Mouse (Mus musculus) left cerebral cortex, postnatal 14 days (tissue): ENCODE measurements at regions not wholly inside any gene's neighbourhood (a gene's known extent, or its start where the extent isn't known, plus 50 kb on each side); places are given as distances from the start of the nearest gene placed in this dataset.
A peak's percentile ranks its signal among the peaks of the same experiment; 100 is the strongest.

Experiments
- DNase-seq, 2 experiments: peaks; one replicate each; pipeline ENCODE4 v3.0.0; 2021 to 2022; ENCODE audit warnings: low spot score in 2 of 2, mixed read lengths in 1 of 2
- intact Hi-C: fragments of 180-260 bp; cut with DNase I; formaldehyde crosslinking; loops from one replicate; pipeline ENCODE4 v1.15.1; 2025

DNA sequence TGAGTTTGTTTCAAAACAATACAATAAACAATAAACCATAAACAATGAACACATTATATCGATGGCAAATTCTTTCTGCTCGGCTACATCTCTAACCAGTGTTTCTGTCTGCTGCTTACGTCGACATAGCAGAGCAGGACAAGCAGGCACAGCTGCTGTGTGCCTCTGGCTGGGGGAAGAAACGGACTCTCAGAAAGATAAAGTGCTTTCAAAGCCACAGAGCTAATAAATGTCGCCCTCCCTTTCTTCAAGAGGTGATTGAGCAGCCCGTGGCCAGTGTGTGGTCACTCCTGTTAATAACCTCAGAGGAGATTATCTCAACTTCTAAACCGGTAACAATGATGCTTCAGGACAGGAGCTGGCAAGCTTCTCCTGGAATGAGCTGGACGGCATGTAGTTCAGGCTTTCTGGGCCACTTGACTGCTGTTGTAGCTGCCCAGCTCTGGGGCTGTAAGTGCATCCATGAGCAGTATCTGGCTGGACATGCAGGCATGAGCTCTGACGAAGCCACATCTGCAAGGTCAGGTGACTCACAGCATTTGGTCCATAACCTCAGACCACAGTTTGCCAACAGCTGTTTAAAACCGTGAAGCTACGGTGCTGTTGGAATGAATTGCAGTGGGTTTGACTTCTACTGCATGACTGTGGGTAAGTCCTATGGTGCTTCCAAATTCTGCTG, 55.6 kb downstream of the Evx1 start:
- intact Hi-C loops: no loop called here
- DNase-seq: no peak

DNA sequence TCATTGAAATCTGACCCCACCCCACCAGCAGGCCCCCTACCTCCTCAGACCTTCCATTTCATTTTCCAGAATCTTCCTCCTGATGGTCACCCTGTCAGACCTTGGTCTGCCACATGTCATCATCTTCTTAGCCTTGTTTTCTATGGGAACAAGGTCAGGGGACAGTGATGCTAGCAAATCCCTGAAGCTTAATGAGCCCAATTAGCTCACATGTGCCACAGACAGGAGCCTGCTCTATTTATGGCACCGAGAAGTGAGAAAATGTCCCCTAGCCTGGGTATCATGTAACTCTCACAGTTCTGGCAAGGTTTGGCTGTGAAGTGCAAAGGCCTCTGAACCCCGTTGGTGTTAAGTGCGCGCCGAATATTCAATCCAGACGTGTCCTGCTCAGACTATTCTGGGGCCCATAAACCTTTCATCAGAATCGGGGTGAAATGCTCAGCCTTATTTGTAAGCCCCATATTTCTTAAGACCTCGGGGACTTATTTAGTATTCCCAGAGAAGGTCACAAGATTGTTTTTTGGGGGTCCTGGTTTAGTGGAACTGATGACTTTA, 57.6 kb downstream of the Evx1 start:
- DNase-seq: no peak
- intact Hi-C loops: no loop called here

DNA sequence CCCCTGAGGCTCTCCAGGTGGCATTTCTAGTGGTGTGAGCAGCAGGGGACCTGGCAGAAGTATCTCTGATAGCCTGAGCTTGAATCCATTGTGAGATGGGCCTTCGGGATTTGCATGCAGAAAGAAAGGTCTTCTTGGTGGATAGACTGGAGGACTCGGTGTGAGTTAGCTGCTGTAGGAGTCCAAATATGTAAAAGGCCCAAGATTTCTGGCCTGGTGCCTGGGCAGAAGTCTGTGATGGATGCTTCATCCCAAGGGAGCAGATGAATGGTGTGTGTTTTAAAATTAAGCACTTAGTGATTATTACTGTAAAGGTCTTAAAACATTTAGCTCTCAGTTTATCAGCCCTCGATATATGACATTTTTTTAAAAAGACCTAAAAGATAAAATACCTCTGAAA, 65.8 kb downstream of the Evx1 start:
- no peak for DNase-seq
- intact Hi-C loops: no loop called here

DNA sequence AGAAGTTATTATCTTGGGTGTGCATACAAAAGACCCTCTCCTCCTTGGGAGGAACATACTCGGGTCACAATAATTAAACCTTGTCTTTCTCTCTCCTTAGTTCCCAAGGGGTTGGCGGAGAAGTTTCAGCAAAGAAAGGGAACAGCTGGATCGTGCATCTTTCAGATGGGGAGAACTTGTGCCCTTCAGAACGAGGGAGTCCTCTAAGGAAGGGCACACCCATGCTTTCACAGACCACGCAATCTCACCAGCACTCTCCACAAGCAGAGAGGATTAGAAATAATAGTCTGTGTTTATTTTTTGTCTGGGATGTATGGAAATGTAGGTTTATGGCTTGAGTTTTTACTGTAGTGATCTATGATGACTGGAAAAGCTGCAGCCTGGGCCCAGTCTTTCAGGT, 66.3 kb downstream of the Evx1 start:
- DNase-seq: no peak
- intact Hi-C loops: no loop called here

DNA sequence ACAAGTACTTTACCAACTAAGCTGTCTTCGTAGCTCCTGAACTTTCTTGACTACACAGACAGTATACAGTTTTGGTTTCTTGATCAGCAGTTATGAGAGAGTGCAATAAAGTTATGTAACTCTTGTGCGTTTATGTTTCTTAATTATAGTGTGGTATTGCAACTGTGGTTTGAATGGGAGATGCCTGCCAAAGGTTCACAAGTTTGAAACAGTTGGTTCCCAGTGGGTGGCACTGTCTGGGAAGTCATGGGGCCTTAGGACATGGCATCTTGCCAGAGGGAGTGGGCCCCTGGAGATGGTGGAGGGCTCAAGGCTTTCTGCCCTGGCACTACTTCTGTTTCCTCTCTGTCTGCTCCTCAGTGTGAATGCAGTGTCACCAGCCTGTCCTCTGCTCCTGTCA, 71.7 kb downstream of the Evx1 start:
- intact Hi-C loops: no loop called here
- no peak for DNase-seq

DNA sequence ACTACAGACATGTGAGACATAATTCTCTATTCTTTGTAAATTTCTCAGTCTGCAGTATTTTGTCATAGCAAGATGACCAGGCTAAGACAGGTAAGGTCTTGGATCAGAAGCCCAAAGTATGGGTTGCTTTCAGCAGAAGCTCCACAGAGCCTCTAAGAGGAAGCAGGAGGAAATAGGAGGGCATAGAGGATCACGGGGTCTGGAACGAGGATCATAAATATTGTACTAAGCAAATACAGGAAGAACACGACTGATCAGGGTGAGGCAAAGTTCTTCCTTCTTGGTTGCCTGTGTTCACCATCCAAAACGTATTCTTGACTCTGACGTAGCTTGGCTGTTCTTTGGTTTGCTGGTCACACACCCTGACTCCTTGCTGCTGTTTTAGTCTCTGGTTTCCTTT, 88.1 kb downstream of the Evx1 start:
- DNase-seq: no peak
- intact Hi-C loops: no loop called here

DNA sequence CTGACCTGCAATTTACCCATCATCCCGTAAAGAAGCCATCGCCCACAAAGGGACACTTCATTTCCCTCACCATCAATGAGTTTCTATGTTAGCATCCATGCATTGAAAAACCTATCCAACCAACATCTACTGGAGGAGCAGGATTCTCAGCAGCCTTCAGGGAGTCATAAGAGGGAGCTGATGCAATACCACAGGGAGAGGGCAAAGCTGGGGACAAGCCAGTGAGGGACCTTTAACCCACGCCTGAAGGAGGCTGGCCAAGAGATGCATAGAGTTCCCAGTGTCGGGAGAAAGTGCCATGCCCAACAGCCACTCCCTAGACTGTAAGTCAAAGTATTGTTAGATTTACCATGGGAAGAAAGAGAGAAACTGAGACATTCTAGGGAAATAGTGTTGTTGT, 96.7 kb downstream of the Evx1 start:
- DNase-seq: no peak
- intact Hi-C loops: no loop called here

DNA sequence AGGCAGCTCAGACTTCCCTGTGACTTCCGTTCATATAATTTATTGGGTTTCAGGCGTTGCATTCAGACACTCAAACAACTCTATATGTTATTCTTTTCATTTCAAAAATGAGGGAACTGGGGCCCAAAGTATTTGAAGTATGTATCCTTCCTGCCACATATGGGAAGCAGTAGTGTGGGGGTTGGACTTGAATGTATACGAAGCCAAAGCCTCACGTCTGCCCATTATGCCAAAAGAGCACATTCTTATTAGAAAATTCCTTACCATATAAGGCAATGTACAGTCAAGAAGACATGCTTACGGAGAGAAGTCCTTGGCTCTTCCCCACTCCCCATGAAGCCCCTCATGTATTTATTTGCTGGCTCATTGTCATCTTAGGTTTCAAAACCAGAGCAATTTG, 97.4 kb downstream of the Evx1 start:
- DNase-seq: no peak
- intact Hi-C loops: no loop called here

DNA sequence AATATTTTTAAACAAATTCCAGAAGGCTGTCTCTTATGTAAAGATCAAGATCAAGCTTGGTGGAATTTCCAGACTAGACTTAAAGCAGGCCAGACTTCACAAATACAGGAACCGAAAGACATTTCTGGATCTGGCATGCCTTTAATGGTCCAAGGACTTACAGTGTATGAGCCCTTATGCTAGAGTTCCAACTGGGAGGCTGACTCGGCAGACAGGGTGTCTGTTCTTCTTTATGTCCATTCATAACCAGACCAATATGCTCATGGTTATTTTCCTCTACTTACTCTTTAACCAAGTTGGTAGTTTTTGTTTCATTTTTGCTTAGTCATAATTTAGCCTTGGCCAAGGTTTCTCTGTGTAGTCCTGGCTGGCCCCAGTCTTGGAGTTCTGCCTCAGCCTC, 98.0 kb downstream of the Evx1 start:
- DNase-seq: no peak
- intact Hi-C loops: no loop called here

DNA sequence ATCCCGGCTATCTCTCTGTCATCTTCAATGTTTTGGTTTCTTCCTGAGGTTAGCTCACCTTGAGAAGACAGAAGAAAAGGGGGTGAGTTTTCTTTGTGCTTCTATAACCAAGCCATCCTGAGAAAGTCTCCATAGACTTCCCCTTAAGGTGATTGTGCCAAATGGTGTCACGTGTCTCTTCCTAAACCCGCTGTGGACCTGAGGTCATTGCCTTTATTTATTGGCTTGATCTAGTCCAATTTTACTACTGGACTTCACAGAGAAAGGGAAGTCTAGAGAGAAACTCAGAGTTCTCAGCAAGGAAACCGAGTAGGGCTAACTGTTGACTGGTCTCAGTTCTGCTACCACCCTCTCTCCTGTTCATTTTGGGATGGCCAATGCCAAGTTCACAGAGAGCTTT, 100.3 kb downstream of the Evx1 start:
- DNase-seq: no peak
- intact Hi-C loops: no loop called here

DNA sequence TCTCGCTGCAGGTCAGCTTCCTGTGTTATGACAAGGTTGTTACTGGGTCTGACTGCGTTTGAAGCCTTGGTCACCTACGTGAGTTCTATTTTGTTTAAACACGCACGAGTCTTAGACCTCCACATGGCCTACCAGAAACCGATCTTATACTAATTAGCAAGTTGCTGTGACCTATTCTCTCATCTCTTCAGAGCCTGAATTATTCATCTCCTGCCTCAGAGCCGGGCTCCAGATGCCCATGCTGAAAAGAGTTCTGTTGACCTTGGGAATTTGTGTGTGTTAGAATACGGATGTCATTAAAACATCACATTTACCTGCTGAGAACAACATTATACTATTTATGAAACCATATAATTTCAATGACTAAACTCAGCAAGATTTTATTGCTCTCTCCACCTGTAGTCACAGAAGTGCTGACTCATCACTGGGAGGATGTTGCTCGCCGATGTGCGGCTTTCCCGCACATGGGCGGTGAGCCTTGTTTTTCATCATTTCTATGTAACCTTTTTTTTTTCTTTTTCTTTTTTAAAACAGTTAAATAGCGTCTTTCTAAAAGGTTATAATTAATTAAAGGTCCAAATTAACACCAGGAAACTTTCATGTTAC, 102.1 kb downstream of the Evx1 start:
- intact Hi-C loops: no loop called here
- no peak for DNase-seq

DNA sequence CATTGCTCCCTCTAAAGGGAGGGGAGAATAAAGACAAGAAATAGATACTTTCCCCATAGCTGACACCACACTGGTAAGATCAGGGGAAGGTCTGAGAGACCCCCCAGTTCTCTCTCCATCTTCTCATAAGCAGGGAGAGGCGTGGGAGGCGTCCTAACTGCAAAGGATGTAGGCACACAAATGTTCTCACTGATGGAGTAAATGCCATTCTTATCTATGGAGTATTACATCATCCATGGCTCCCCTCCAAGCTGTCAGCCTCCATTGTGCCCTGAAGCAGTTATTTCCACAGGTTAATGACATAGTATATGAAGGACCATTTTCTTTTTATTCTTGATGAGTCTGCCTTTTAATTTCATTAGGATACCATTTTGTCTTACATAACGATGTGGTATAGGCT, 103.2 kb downstream of the Evx1 start:
- no peak for DNase-seq
- intact Hi-C loops: no loop called here

DNA sequence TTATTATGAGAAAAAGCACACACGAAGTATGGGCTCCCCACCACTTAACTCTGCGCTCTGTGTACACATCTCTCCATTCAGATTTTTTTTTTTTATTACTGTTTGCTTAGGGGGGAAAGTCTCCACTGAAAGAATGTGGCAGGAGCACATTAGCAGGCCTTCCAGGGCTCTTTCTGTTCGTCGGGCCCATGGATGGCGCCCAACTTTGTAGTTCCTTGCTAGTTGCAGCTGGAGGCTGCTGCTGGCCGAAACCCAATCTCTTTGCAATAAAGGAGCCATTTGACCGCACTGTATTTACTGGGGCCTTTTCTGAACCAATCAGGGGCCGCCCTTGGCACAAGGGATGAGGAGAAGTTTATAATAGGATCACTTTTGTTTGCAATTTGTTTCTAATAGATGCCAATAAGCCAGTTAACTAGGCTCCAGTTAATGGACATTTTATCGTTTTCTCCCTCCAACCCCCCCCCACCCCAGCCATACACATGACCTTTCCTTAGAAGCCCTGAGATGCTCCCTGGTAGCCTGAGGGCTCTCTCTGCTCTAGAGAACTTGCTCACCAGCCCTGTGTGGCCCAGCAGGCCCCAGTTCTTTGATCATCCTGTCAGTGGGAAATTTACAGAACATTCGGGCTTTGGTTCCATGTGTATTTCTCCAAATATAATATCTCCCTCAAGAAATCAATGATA, 104.3 kb downstream of the Evx1 start:
- peak in 1 of 2 experiments; percentile 13 for DNase-seq
- intact Hi-C loops: no loop called here

DNA sequence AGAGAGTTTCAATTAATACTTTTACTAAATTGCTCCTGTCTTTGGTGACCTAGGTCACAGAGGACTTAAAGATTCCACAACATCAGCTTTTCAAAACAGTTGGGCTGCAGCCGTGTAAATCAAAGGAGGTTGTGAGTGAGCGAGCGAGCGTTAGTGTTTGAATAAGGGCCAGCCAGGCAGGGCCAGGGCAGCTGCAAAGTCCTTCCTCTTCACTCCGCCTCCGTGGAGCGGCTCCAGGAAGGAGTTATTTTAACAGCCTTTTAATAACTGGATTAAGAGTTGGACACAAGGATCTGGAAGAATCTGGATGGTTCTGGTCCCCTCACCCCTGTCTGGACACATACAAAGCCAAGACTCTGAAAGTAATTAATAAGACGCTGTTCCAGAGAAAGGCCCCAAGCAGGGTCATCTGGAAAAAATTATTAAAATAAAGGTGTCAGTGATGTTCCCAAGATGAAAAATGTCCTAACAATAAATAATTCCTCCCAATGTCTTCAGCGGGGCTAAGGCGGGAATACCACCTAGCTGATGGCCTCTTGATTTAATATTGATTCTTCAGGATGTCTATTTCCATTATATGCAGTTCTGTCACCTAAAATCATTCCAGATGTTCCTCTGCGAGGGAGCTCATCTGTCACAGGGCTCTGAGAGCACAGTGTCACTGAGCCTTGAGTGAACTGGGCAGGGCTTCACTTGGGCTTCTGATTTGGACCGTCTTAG, 105.3 kb downstream of the Evx1 start:
- no peak for DNase-seq
- intact Hi-C loops: no loop called here

DNA sequence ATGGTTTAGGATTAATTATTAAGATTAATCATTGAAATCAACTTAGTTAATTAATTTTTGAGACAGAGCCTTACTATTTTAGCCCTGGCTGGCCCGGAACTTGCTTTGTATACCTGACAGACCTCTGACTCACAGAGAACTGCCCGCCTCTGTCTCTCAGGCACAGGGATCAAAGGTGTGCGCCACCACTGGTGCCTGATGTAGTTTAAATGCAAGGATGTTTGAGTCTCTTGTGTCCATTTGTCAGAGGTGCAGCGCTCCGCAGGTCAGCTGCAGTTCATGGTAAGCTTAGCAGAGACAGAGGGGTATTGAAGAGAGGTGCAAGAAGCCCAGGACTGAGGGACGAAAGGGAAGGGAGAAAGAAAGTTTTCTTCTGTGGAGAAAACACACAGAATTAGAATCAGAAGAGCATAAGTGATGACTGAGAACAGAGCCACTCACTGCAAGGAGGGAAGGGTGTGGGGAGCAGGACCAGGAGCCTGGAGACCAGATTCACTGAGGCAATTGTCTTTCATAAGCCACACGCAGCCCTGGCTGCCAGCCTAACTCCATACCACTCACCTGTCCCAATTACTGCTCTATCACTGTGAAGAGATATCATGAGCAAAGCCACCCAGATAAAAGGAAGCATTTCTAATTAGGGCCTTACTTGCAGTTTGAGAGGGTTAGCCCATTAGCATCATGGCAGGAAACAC, 107.1 kb downstream of the Evx1 start:
- DNase-seq: no peak
- intact Hi-C loops: no loop called here

DNA sequence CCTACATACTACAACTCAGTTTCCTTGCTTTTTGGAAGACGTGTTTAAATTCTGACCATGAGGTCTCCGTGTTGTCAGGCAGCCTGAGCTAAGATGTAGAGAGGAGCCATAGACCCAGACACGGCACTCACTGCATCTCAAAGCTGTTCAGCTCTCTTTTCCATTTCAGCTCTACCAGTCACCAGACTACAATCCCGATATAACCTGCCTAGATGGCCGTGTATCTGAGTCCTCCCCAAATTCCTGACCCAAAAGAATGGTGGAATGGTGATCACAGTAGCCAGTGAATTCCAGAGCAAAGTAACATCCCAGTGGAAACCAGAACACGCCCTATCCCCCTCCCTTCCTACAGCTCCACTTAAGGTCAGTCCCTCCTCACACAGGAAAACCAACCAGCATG, 108.5 kb downstream of the Evx1 start:
- intact Hi-C loops: no loop called here
- no peak for DNase-seq

DNA sequence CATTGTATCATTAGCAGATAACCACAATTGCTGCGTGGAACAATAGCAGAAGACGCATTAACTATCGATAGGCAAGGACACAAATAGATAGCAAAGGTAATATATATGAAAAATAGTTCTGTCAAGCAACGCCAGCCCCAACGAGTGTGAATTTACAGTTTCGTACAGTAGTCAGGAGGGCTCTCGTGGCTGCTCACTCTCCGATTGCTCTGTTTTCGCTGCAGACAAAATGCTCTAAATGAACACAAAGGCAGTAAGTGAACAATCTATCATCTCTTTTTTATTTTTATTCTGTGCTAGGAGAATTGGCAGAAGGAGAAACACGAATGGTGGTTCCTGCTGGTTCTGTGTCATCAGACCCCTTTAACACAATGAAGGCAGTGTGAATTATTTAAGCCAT, 109.4 kb downstream of the Evx1 start:
- no peak for DNase-seq
- intact Hi-C loops: no loop called here

DNA sequence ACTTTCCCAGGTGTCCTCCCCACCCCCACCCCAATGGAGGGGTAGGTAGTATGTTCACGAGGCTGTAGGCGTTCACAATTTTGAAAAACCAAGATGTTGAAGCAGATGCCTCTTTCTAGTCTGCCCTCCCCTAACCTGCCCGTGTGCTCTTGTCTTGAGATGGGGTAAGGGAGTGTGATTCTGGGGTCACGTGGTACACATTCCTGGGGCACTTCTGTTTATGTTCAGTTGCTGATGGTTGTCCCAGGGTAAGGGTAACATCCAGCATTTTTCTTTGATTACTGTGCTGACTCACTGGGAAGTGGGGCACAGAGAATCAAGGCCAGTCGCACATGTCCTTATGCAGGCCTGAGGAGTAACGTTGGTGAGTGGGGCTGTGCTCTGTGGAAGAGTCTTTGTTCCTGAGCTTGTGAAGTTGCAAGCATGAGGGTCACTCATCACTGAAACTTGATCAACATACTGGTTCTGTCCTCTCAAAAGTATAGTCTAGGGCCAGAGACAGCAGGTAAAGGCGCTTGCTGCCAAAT, 110.3 kb downstream of the Evx1 start:
- DNase-seq: no peak
- intact Hi-C loops: no loop called here

DNA sequence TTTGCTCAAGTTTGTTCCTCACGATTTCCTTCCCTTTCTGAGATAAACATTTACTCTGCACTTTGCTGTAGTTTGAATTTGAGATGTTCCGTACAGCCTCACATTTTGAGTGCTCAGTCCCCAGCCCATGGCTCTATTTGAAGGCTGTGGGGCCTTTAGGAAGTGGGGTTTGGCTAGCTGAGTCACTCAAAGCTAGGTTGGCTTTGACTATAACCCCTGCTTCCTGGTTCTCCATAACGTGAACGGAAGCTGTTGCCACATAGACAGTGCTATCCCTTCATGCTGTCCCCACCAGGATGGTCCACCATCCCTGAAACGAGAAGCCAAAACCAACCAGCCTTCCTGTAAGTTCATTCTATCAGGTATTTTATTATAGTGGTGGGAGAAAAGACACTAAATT, 111.1 kb downstream of the Evx1 start:
- DNase-seq: no peak
- intact Hi-C loops: no loop called here

DNA sequence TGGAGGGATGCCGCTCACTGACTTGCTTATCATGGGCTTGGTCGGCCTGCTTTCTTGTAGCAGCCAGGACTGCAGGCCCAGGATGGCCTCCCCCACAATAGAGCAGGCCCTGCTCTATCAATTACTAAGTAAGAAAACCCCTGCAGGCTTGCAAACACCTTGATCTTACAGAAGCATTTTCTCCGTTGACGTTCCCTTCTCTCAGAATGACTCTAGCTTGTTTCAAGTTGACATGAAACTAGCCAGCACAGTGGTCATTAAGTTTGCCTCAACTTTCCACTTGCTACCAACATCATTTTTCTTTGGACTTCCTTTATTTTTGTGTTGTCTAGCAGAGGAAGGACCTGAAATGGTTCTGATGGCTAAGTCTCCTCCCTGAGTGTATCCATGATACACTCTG, 111.8 kb downstream of the Evx1 start:
- intact Hi-C loops: no loop called here
- DNase-seq: no peak
